Mouse (Mus musculus): ENCODE measurements around the gene Etd. TPM values are rescaled to one million over a fixed set of nuclear protein-coding genes. Genes with fewer than 3 reads are reported as not detected.
"Not testable (repeated sequence)": the region's sequence is repeated elsewhere in the genome, so short reads cannot be mapped to it uniquely, and the experiment has no call there.

The Etd gene
- not detected for total RNA-seq (2021)

- no peak for DNase-seq (ENCODE audit: low spot score in 2 of 2)
- intact Hi-C loops (cut with DNase I), result no loop called here
Measured at GRCm38 (mm10) chrX:53434618-53435017, at the start of gene Etd. Gene Etd, plus strand, starts transcription at chrX:53434918.

- intact Hi-C loops (cut with DNase I), result no loop called here
- DNase-seq (ENCODE audit: low spot score in 2 of 2), result no peak
Measured at GRCm38 (mm10) chrX:53386362-53386761, 48.4 kb upstream of the Etd start.

GRCm38 (mm10) chrX:53432888-53433287 is 1.8 kb upstream of the Etd start:
- intact Hi-C loops (cut with DNase I), result no loop called here
- no peak for DNase-seq (ENCODE audit: low spot score in 2 of 2)

- DNase-seq (ENCODE audit: low spot score in 2 of 2), result no peak
- intact Hi-C loops (cut with DNase I), result no loop called here
Measured at GRCm38 (mm10) chrX:53459573-53459972, 24.9 kb downstream of the Etd start.

GRCm38 (mm10) chrX:53464194-53464593 is 29.5 kb downstream of the Etd start:
- not testable (repeated sequence) for DNase-seq (ENCODE audit: low spot score in 2 of 2)

More at GRCm38 (mm10) chrX:53464194-53464593, 29.5 kb downstream of the Etd start:
- intact Hi-C loops (cut with DNase I), result not testable (repeated sequence)

Other genes with a start within 250 kb of the Etd start
- not detected for gene Plac1, start 194.8 kb upstream of the Etd start, total RNA-seq (2021)
- gene Fam122b, start 165.1 kb upstream of the Etd start, total RNA-seq (2021), result 1 to 10 TPM; 2.8 to 4.1 TPM
- not detected for gene Fam122c, start 161.5 kb upstream of the Etd start, total RNA-seq (2021)
- 10 to 100 TPM; 12.3 to 15.9 TPM for gene Mospd1, start 64.4 kb upstream of the Etd start, total RNA-seq (2021)
- 100 to 1,000 TPM; 238 to 271 TPM for gene Rtl8c, start 173.1 kb downstream of the Etd start, total RNA-seq (2021)
- gene Gm14597, start 174.1 kb downstream of the Etd start, total RNA-seq (2021), result not detected
- 100 to 1,000 TPM; 285 to 399 TPM for gene Rtl8a, start 208.8 kb downstream of the Etd start, total RNA-seq (2021)
- 100 to 1,000 TPM; 236 to 284 TPM for gene Rtl8b, start 235.5 kb downstream of the Etd start, total RNA-seq (2021)